Mouse (Mus musculus) spleen, postnatal 14 days (tissue): Measurements from ENCODE around the gene Fbxl14.
"Not testable (repeated sequence)": the region's sequence is repeated elsewhere in the genome, so short reads cannot be mapped to it uniquely, and the experiment has no call there.

Experiments
- DNase-seq, 2 experiments: peaks; one replicate each; pipeline ENCODE4 v3.0.0; 2021 to 2022; ENCODE audit warnings: low spot score in 2 of 2

Gene Fbxl14

DNA sequence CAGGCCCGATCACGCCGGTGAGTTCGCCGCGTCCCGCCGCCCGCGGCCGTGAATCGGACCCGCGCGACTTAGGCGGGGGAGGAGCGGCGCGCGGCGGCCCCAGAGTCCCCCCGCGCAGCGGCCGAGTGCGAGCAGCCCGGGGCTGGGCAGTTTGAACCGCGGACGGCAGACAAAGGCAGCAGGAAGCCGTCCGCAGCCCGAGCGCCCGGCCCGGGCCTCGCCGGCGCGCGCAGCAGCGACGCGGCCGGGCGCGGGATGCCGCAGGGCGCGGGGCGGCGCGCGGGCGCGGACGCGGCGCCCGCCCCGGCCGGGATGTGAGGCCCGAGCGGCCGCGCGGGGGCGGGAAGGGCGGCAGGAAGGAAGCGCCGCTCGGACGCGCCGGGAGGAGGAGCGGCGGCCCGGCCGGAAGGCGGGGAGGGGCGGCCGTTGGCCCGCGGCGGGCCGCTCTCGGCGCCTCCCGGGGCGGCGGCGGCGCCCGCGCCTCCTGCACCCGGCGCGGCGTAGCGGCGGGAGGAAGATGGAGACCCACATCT lies at the start of gene Fbxl14:
Gene Fbxl14, plus strand, starts transcription at position 326 of the 533 bp plus-strand sequence.
- DNase-seq = no peak

GRCm38 (mm10) chr6:119430508-119430907 lies 49.0 kb upstream of the Fbxl14 start:
- DNase-seq = peak in 1 of 2 experiments; percentile 17

- DNase-seq = no peak
Observed at GRCm38 (mm10) chr6:119431751-119432324, 47.6 kb upstream of the Fbxl14 start.

DNA sequence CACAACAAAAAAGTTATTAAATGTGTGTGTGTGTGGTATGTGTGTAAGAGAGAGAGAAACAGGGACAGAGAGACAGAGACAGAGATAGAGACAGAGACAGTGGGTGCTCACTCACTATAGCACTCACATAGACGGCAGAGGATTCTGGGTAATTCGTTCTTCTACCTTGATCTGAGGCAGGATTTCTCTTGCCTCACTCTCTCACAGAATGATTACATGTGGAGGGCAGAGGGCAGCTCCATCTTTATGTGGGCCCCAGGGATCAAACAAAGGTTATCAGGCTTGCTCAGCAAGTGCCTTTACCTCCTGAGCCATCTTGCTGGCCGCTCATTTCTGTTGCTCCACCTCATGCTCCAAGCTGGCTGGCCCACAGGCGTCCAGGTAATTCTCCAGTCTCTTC lies 45.1 kb upstream of the Fbxl14 start:
- DNase-seq = no peak

DNA sequence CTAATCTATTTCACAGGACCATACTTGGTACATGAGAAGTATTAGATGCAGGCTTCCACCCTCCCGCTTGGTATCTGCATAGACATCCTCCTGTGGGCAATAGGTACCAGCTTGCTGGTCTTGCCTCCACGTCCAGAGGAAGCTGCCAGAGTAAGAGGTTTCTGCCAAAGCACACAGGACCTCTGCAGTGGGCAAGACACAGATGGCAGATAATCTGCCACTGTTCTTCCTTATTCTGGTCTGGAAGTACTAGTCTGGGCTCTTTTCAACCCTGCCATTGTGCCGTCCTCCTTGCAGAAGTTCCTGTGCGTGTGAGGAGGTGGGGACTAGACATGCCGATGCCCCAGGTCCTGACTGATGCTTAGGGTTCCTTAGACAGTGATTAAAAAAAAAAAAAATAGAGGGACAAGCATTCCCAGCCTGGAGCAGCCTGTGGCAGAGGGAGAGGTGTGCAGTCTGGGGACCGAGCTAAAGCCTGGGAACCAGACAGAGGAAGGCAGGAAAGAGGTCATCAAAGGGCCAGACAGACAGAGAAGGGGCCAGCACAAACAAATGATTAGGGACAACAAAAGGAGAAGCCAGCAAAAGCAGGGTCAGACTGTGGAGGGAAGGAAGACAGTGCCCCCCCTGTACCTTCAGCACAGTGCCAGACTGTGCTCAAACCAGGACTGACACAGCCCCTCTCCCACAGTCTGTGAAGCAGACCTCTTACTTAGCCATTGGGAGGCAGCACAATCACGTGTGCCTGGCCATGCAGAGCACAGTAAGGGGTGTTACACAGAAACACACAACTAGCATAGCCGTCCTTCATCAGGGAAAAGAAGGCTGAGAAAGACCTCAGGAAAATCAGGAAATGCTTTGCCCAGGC lies 41.3 kb upstream of the Fbxl14 start:
- no peak for DNase-seq

GRCm38 (mm10) chr6:119442729-119443128 lies 36.7 kb upstream of the Fbxl14 start:
- not testable (repeated sequence) for DNase-seq

- DNase-seq = peak; percentile 36 to 66
Observed at GRCm38 (mm10) chr6:119443742-119444645, 35.5 kb upstream of the Fbxl14 start.

- no peak for DNase-seq
Observed at GRCm38 (mm10) chr6:119445671-119446607, 33.5 kb upstream of the Fbxl14 start.

GRCm38 (mm10) chr6:119448321-119449059 lies 31.0 kb upstream of the Fbxl14 start:
- DNase-seq = no peak

- DNase-seq = no peak
Observed at GRCm38 (mm10) chr6:119449060-119449499, 30.4 kb upstream of the Fbxl14 start.

- DNase-seq = no peak
Observed at GRCm38 (mm10) chr6:119450965-119451943, 28.2 kb upstream of the Fbxl14 start.

DNA sequence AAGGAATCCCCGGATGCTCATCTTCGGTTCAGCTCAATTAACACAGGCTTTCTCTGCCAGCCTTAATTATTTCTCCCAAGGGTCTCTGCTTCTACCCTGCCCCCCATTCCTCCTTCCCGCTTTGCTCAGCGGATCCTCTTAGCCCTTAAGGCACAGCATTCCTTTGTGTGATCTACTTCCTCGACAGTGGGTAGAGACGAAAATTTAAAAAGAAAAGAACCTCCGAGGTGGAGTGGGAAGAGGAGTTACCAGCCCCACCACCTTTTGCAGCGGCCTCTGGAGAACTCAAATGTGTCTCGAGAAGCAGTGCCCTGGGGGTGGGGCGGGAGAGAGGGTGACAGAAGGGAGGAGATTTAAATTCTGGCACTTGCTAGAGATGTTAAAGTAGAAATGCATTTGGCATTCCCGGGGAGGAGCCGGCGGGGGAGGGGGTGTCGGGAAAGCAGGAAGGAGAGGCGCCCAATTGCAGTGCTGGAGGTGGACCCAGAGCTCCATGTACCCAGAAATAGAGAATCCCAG lies 27.4 kb upstream of the Fbxl14 start:
- no peak for DNase-seq

DNA sequence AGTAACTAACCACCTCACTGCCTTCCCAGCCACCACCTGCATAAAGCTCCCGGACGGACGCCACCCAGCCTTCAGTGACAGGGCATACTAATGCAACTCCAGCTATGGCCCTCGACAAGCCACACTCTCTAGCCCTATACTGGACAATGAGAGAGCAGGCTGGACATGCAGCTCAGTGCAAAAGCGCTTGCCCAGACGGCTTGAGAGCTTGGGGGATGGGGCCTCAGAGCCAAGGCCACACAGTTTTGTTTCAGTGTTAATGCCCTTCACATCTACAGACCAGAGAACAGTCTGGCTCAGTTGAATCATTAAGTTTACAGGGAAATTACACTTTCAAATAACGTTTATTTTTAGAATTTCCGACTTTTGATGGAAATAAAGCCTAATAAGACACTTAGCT lies 21.3 kb upstream of the Fbxl14 start:
- no peak for DNase-seq

DNA sequence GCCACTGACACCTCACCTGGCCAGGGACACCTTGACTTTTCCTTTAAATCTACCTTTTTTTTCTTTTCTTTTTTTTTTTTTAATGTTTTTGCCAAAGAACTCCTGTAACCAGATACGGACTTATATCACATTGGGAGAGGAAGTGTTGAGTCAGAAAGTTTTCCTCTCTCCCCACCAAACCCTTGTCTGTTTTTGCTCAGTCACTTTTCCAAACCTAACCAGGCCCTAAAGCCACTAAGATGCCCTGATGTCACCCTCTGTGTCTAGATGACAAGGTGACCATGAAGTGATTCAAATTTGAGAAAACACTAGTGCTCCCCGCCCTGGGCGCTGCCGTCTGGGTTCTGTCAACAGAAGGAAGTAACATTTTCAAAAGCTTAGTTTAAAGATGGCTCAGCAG lies 20.4 kb upstream of the Fbxl14 start:
- DNase-seq = no peak

- DNase-seq = no peak
Observed at GRCm38 (mm10) chr6:119460391-119460790, 19.1 kb upstream of the Fbxl14 start.

DNA sequence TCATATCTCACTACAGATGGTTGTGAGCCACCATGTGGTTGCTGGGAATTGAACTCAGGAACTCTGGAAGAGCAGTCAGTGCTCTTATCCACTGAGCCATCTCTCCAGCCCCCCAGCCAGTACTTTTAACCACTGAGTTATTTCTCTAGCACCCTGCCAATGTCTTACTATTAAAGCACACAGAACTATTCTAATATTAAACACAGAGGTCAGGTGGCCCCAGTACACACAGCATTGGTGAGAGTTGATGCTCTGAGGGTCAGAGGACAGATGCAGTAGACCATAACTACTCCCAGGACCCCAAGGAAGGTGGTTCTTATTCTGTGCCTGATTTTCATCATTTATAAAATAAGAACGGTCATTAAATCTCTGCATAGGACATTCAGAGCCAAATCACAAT lies 13.3 kb upstream of the Fbxl14 start:
- DNase-seq = no peak

DNA sequence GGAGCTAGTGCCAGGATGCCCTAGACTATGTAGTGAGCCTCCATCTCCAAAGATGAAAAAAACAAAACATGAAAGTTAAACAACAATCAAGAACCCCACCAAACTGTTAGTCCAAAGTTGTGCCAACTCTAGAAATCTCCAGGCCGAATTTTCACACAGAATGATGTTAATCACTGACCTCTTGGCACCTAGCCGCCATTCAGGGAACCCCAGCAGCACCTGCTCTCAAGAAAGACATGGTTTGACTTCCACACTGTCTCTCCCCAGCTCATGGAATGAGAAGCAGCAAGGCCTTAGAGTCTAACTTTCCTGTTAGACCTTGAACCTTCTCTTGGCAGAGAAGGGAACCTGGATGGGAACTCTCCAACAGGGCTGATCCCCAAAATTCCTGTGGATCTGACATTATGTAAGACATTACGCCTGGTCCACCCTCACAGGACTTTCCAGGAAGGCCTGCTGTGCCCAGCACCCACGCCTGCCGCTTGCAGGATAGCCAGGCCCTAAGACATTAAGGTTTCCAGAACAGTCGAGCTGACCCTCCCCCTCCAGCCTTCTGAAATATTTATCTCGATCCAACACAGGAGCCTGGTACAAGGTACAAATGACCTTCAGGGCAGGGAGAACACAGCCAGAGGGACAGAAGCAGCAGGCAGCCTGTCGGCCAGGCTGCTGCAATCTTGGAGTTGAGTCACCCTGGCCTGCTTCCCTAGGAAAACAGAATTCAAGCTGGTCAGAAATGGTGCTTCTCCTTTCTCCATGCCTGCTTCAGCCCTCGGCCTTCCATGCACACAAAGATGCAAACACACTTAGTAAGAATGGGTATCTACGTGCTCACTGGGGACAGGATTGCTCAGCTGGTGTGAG lies 12.3 kb upstream of the Fbxl14 start:
- DNase-seq = no peak

GRCm38 (mm10) chr6:119467785-119468059 lies 11.7 kb upstream of the Fbxl14 start:
- DNase-seq = no peak
